Mouse (Mus musculus): ENCODE data around the gene Bub1b.

DNA sequence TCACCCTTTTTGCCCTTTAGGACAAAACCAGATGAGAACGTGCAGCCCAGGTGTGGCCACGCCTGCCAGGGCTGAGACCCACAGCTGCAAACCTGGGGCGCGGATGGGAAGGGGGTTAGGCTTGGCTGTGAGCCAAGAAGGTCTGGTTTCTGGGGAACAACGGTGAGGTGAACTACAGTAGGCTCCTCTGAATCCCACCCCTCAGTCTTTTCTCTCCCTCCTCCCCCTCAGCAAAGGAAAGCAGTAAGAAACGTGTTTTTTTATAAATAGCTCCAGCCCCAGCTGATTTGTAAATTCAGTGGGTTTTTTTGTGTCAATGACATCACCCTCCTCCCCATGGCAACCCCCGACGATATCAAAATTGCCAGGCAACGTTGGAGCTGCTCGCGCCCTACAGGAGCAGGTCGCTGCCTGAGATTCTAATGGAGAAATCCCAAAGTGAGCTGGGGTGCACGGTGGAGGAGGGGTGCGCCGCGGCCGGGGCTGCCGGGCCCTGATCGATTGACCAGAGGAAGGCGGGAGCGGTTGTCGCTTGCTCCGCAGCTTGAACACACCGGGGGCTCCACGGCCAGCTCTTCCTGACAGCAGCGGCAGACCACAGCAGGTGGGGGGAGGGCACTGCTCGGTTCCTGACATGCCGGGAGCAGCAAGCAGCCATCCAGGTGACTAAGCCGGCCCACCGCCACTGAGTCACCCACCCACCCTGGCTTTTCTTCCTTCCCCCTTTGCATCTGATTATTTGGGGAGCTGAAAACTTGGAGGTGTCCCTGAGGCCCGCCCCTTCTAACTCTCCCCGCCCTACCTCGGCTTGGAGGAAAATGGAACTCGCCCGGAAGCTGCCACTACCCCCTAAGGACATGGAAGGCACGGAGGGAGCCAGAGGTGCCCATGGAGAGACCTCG is 65.1 kb downstream of the Bub1b start, which contains the start of gene Pak6:
- TF ChIP-seq CTCF (IDR thresholded peaks at IDR 0.05; ENCODE audit: low read depth) = no peak
- no peak for TF ChIP-seq EP300 (IDR thresholded peaks at IDR 0.05; ENCODE audit: low read depth)

All from heart, postnatal 0 days (tissue).